Mouse (Mus musculus): Measurements from ENCODE around the gene Vmn1r85. TPM values are rescaled to one million over a fixed set of nuclear protein-coding genes. Genes with fewer than 3 reads are reported as not detected.

Gene Vmn1r85
- polyA plus RNA-seq, 1 experiment from 2014 or later: not detected

DNA sequence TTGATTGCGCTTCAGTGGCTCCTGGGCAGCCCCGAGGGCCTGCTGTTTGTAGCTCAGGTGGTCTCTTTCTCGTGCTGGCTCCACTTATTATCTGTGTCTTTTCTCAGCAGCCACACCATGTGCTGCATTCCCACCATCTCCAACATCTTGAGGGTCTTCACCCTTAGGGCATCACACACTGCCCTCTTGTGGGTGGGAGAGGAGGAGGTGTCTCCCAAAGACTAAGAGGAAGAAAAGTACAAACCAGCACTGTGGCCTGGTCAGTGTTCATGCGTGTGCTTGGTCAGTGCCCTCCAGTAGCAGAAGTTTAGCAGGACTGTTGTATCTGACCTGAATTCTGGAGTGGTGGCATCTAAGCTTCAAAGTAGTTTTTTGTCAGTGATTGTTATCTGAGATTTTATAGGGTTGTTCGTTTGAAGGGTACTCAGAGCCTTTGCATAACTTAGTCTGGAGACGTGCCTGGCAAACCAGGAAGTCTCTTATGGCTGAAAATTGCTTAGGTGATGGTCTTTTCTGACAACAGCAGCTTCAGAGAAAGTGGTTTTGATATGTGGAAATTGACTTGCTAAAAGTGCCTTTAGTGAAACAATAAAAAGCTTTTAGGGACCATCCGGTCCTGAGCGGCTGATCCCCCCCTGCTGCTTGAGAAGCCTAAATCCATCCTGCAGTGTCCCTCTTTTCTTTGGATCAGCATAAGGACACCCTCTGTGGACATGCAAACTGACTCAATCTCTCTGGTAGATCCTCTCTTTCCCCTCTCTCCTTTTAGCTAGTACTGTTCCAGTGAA is 37.9 kb downstream of the Vmn1r85 start:
- Histone ChIP-seq H3K9ac (ENCODE audit: low read depth, low read length) (no peak overlapping the region), H3K27ac (ENCODE audit: low read depth, low read length) (no peak overlapping the region), H3K4me2 (no peak overlapping the region), H3K4me1 (replicated peaks; ENCODE audit: control insufficient read depth, insufficient read depth, low read length) (0 out of 2 replicates have a peak, but pooled peaks cover 3% of the 10 kb centered on the region), H3K36me3 (ENCODE audit: control insufficient read depth, insufficient read depth, low read length) (0 out of 2 replicates have a peak, but pooled peaks cover 2% of the 10 kb centered on the region), H3K9me3 (ENCODE audit: control insufficient read depth, low read length) (no peaks in the 10 kb centered on the region), H3K4me3 (ENCODE audit: low read depth, low read length) (no peak overlapping the region), H3K27me3 (replicated peaks; ENCODE audit: control insufficient read depth, insufficient read depth, low read length) (no peaks in the 10 kb centered on the region)
- WGBS: 64% methylated on average over 8 of the region's 8 CpGs
- ATAC-seq (replicated peaks; ENCODE audit: low FRiP score) (no peak), DNase-seq (ENCODE audit: low spot score) (no peak)

DNA sequence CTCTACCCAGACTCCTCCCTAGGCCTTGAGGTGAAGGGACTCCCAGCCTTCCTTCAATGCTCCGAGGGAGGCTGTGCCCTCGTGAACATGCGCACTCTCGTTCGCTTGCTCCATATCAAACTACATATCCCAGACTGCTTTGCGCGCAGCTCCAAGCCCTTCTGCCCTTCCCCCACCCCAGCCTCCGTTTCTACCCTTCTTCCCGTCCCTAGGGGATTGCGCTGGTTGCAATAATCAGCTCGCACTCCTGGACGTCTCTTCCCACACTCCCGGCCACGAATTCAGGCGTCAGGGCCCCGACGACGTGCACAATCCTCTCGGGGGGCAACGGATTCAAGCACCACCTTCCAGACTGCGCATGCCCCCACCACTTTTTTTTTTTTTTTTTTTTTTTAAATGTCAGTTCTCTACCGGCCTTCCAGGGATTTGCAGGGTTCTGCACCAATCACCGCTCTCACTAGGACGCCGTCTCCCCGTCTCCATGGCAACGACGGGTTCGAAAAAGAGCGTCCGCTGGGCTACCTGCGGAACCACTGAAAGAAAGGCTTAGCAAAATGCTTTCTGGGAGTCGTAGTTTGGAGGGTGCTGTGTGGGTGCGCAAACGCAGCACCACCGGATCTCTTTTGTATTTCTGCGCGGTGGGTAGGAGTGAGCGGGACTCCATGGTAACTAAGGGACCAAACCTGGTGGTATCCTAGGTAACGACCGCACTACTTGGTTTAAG is 40.5 kb downstream of the Vmn1r85 start, which contains the start of gene Mzf1:
Mzf1 (minus strand) TSS at position 478 of the 724 bp plus-strand sequence.
- ATAC-seq (replicated peaks; ENCODE audit: low FRiP score) (peak; percentile 90), DNase-seq (ENCODE audit: low spot score) (peak; percentile 92)
- Histone ChIP-seq H3K9me3 (ENCODE audit: control insufficient read depth, low read length) (no peaks in the 10 kb centered on the region), H3K36me3 (ENCODE audit: control insufficient read depth, insufficient read depth, low read length) (0 out of 2 replicates have a peak, but pooled peaks cover 2% of the 10 kb centered on the region), H3K4me1 (replicated peaks; ENCODE audit: control insufficient read depth, insufficient read depth, low read length) (0 out of 2 replicates have a peak, but pooled peaks cover 3% of the 10 kb centered on the region), H3K4me3 (ENCODE audit: low read depth, low read length) (peak within 1 kb of the TSS; percentile 70), H3K27ac (ENCODE audit: low read depth, low read length) (peak within 1 kb of the TSS; percentile 64; the same call in 1 of the 2 replicates), H3K4me2 (peak within 1 kb of the TSS; percentile 79), H3K9ac (ENCODE audit: low read depth, low read length) (peak within 1 kb of the TSS; percentile 75), H3K27me3 (replicated peaks; ENCODE audit: control insufficient read depth, insufficient read depth, low read length) (no peaks in the 10 kb centered on the region)
- WGBS: under 1% methylated on average over 41 of the region's 41 CpGs

DNA sequence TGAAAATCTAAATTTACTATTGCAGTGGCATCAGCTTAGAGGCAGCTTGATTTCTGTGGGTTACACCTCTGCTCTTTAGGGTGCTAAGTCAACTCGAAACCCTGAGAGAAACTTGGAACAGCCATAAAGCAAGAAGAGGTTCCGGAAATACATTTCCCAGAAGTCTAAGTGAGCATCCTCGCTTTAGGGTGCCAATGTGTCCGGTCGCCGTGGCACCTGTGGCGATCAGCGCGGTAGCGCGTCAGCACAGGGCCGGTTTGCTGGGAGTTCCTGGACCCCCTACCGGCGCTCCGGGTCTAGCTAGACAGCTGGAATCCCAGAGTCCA is 41.0 kb downstream of the Vmn1r85 start:
- H3K4me3 ChIP-seq (ENCODE audit: low read depth, low read length): peak overlapping the region; percentile 70
- no peaks in the 10 kb centered on the region for H3K27me3 ChIP-seq (replicated peaks; ENCODE audit: control insufficient read depth, insufficient read depth, low read length)
- peak overlapping the region; percentile 35; the same call in 1 of the 2 replicates for H3K27ac ChIP-seq (ENCODE audit: low read depth, low read length)
- ATAC-seq (replicated peaks; ENCODE audit: low FRiP score) (no peak), DNase-seq (ENCODE audit: low spot score) (no peak)
- 5% methylated on average over 15 of the region's 15 CpGs for WGBS
- 0 out of 2 replicates have a peak, but pooled peaks cover 3% of the 10 kb centered on the region for H3K4me1 ChIP-seq (replicated peaks; ENCODE audit: control insufficient read depth, insufficient read depth, low read length)
- peak overlapping the region; percentile 79 for H3K4me2 ChIP-seq
- H3K36me3 ChIP-seq (ENCODE audit: control insufficient read depth, insufficient read depth, low read length): 0 out of 2 replicates have a peak, but pooled peaks cover 2% of the 10 kb centered on the region
- H3K9me3 ChIP-seq (ENCODE audit: control insufficient read depth, low read length): no peaks in the 10 kb centered on the region
- peak overlapping the region; percentile 75 for H3K9ac ChIP-seq (ENCODE audit: low read depth, low read length)

DNA sequence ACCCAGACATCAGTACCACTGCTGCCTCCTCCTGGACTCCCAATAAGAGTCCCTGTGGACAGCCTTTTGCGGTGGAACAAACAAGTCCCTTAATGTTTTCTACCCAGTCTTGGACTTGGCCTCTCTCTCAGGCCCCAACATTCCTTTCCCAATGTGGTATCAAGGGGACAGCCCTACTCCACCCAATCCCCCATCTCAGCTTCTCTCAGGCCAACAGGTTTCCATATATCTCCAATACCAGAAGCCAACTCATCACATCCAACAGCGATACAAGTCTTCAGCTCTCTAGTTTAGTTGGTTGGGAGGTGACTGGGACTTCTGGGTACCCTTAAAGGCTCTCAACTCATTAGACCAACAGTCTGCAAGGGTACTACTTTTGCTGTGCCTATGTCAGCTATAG is 41.5 kb downstream of the Vmn1r85 start:
- no peak for DNase-seq (ENCODE audit: low spot score)
- Histone ChIP-seq H3K4me1 (replicated peaks; ENCODE audit: control insufficient read depth, insufficient read depth, low read length) (0 out of 2 replicates have a peak, but pooled peaks cover 3% of the 10 kb centered on the region), H3K9me3 (ENCODE audit: control insufficient read depth, low read length) (no peaks in the 10 kb centered on the region), H3K36me3 (ENCODE audit: control insufficient read depth, insufficient read depth, low read length) (0 out of 2 replicates have a peak, but pooled peaks cover 2% of the 10 kb centered on the region), H3K27me3 (replicated peaks; ENCODE audit: control insufficient read depth, insufficient read depth, low read length) (no peaks in the 10 kb centered on the region), H3K4me3 (ENCODE audit: low read depth, low read length) (peak overlapping the region; percentile 70; the same call in 1 of the 2 replicates), H3K4me2 (peak overlapping the region; percentile 79), H3K9ac (ENCODE audit: low read depth, low read length) (peak overlapping the region; percentile 75), H3K27ac (ENCODE audit: low read depth, low read length) (no peak overlapping the region)
- no peak for ATAC-seq (replicated peaks; ENCODE audit: low FRiP score)
- WGBS: 84% methylated on average over 2 of the region's 2 CpGs

DNA sequence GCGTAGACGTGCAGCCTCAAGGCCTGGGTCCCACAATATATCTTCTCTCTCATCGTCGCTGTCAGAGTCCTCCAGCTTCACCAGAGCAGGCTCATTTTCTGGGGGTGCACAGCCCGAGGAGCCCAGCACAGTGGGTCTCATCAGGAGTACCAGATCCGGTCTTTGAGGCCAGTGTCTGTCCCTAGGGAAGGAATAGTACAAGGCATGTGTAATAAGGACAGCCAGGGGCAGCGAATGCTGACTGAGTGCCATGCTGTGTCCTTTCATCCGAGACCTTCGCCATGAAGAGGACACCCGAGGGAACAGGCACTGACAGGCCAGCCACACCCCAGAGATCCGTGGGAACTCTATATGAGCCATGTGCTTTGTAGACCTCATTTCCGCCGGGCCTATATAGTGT is 42.0 kb downstream of the Vmn1r85 start:
- 0 out of 2 replicates have a peak, but pooled peaks cover 2% of the 10 kb centered on the region for H3K36me3 ChIP-seq (ENCODE audit: control insufficient read depth, insufficient read depth, low read length)
- DNase-seq (ENCODE audit: low spot score): peak; percentile 31
- no peak overlapping the region for H3K4me3 ChIP-seq (ENCODE audit: low read depth, low read length)
- no peaks in the 10 kb centered on the region for H3K9me3 ChIP-seq (ENCODE audit: control insufficient read depth, low read length)
- no peaks in the 10 kb centered on the region for H3K27me3 ChIP-seq (replicated peaks; ENCODE audit: control insufficient read depth, insufficient read depth, low read length)
- H3K4me1 ChIP-seq (replicated peaks; ENCODE audit: control insufficient read depth, insufficient read depth, low read length): 0 out of 2 replicates have a peak, but pooled peaks cover 3% of the 10 kb centered on the region
- no peak overlapping the region for H3K27ac ChIP-seq (ENCODE audit: low read depth, low read length)
- no peak for ATAC-seq (replicated peaks; ENCODE audit: low FRiP score)
- H3K4me2 ChIP-seq: no peak overlapping the region
- WGBS: 86% methylated on average over 13 of the region's 13 CpGs
- no peak overlapping the region for H3K9ac ChIP-seq (ENCODE audit: low read depth, low read length)

DNA sequence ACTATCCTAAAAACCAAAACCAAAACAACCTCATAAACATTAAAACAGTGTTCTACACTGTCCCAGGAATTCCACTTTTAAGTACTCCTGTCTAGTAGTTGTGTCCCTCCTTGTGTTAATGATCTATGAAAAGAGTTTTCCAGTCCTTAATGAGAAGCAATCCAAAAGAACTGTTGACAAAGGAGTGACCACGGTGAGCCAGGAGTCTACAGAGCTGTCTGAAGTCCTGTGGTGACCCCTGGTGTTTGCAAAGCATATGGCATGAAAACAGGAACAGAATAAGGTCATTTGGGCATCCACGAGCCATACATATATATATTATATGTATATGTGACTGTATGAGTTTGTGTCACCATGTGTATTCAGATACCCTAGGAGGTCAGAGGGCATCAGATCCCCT is 48.9 kb downstream of the Vmn1r85 start:
- 9% methylated on average over 2 of the region's 2 CpGs for WGBS
- Histone ChIP-seq H3K9me3 (ENCODE audit: control insufficient read depth, low read length) (peaks cover 3% of the 10 kb centered on the region; the same call in 1 of the 2 replicates), H3K9ac (ENCODE audit: low read depth, low read length) (no peak overlapping the region), H3K4me2 (no peak overlapping the region), H3K4me1 (replicated peaks; ENCODE audit: control insufficient read depth, insufficient read depth, low read length) (peaks cover 14% of the 10 kb centered on the region), H3K27me3 (replicated peaks; ENCODE audit: control insufficient read depth, insufficient read depth, low read length) (peaks cover 37% of the 10 kb centered on the region), H3K4me3 (ENCODE audit: low read depth, low read length) (no peak overlapping the region), H3K27ac (ENCODE audit: low read depth, low read length) (no peak overlapping the region), H3K36me3 (ENCODE audit: control insufficient read depth, insufficient read depth, low read length) (no peaks in the 10 kb centered on the region)
- ATAC-seq (replicated peaks; ENCODE audit: low FRiP score) (peak; percentile 53; the same call in 1 of the 2 replicates), DNase-seq (ENCODE audit: low spot score) (peak; percentile 54)

DNA sequence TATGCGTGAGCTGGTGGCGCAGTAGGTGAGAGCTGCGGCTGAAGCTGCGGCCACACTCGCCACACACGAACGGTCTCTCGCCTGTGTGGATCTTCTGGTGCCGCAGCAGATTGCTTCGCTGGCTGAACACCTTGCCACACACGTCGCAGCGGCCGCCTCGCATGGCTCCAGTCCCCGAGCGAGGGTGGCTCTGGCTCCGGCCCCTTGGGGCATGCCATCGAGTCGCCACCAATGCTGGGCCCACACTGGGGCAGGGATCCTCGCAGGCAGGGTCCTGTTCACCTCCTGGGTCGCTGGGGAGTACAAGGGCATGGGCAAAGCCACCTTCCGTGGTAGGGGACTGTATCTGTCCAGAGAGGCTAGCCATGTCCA is 50.7 kb downstream of the Vmn1r85 start:
- DNase-seq (ENCODE audit: low spot score) (peak; percentile 35), ATAC-seq (replicated peaks; ENCODE audit: low FRiP score) (0 out of 2 replicates have a peak, but pooled peaks have one; percentile 6)
- no peaks in the 10 kb centered on the region for H3K36me3 ChIP-seq (ENCODE audit: control insufficient read depth, insufficient read depth, low read length)
- peaks cover 15% of the 10 kb centered on the region for H3K4me1 ChIP-seq (replicated peaks; ENCODE audit: control insufficient read depth, insufficient read depth, low read length)
- H3K27ac ChIP-seq (ENCODE audit: low read depth, low read length): no peak overlapping the region
- peak overlapping the region; percentile 52 for H3K9ac ChIP-seq (ENCODE audit: low read depth, low read length)
- 4% methylated on average over 23 of the region's 23 CpGs for WGBS
- H3K27me3 ChIP-seq (replicated peaks; ENCODE audit: control insufficient read depth, insufficient read depth, low read length): peaks cover 37% of the 10 kb centered on the region
- peak overlapping the region; percentile 77 for H3K4me2 ChIP-seq
- H3K9me3 ChIP-seq (ENCODE audit: control insufficient read depth, low read length): peaks cover 3% of the 10 kb centered on the region; the same call in 1 of the 2 replicates
- peak overlapping the region; percentile 49 for H3K4me3 ChIP-seq (ENCODE audit: low read depth, low read length)

DNA sequence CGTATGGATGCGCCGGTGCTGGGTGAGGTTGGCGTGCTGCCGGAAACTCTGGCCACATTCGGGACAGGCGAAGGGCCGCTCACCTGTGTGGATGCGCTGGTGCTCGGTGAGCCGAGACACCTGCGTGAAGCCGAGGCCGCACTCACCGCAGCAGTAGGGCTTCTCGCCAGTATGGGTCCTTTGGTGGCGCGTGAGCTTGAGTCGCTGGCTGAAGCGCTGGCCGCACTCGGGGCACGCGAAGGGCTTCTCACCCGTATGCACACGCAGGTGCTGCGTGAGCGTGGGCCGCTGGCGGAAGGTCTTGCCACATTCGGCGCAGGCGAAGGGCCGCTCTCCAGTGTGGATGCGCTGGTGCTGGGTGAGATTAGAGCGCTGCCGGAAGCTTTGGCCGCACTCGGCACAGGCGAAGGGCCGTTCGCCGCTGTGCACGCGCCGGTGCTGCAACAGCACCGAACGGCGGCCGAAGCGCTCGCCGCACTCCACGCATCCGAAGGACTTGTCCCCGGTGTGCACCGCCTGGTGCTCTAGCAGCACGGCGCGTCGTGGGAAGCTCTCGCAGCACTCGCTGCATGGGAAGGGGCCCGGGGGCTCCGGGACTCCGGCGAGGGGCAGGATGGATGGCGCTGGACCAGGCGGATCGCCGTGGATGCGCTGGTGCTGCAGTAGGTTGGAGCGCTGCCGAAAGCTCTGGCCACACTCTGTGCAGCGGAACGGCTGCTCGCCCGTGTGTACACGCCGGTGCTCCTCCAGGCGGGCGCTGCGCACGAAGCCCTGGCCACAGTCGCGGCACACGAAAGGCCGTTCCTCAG is 51.3 kb downstream of the Vmn1r85 start:
- Histone ChIP-seq H3K27ac (ENCODE audit: low read depth, low read length) (no peak overlapping the region), H3K27me3 (replicated peaks; ENCODE audit: control insufficient read depth, insufficient read depth, low read length) (peaks cover 37% of the 10 kb centered on the region), H3K4me3 (ENCODE audit: low read depth, low read length) (peak overlapping the region; percentile 49), H3K36me3 (ENCODE audit: control insufficient read depth, insufficient read depth, low read length) (no peaks in the 10 kb centered on the region), H3K4me1 (replicated peaks; ENCODE audit: control insufficient read depth, insufficient read depth, low read length) (peaks cover 21% of the 10 kb centered on the region), H3K9ac (ENCODE audit: low read depth, low read length) (peak overlapping the region; percentile 52), H3K4me2 (peak overlapping the region; percentile 77), H3K9me3 (ENCODE audit: control insufficient read depth, low read length) (peaks cover 3% of the 10 kb centered on the region; the same call in 1 of the 2 replicates)
- no peak; the same call in 1 of the 2 replicates for ATAC-seq (replicated peaks; ENCODE audit: low FRiP score)
- 4% methylated on average over 88 of the region's 88 CpGs for WGBS
- peak; percentile 58 for DNase-seq (ENCODE audit: low spot score)
